Comparison of ENCODE assay signal across 23 mouse cellular contexts in genomic region chr2:131323675-131324074, GRCm38 (mm10).
"Had no signal": no experiment of that assay in that cellular context is flagged by ENCODE, and none has a peak within 500 bp of the region (broad histone marks: within the 10 kb centered on the region; RNA-seq: fewer than 3 reads in every experiment).

No protein-coding gene starts in this region.

- ATAC-seq: hindbrain, postnatal 0 days; intestine, embryonic 16.5 days; liver, embryonic 12.5 days had no signal

- H3K27ac ChIP-seq: gastrocnemius, adult 2 months; heart, embryonic 10.5 days; hindbrain, embryonic 14.5 days; hindbrain, postnatal 0 days; kidney, embryonic 15.5 days; kidney, postnatal 0 days; limb, embryonic 13.5 days; limb, embryonic 15.5 days; liver, embryonic 12.5 days; liver, embryonic 14.5 days had no signal

- DNase-seq: gastrocnemius, adult 2 months; gastrocnemius, postnatal 10 days; gastrocnemius, postnatal 25 days; heart, adult 18-20 months; heart, postnatal 10 days; kidney, adult 11 months; kidney, adult 2 months; kidney, adult 9 months; kidney, postnatal 14 days; kidney, postnatal 36 days; layer of hippocampus, postnatal 36 days; left cerebral cortex, postnatal 4 days had no signal

- H3K4me3 ChIP-seq: gastrocnemius, adult 2 months; heart, embryonic 10.5 days; heart, embryonic 12.5 days; kidney, embryonic 15.5 days; limb, embryonic 13.5 days; limb, embryonic 15.5 days; liver, embryonic 12.5 days had no signal
